Mouse (Mus musculus): Measurements from ENCODE around the gene Slfn2. TPM values are rescaled to one million over a fixed set of nuclear protein-coding genes. Genes with fewer than 3 reads are reported as not detected.

Slfn2 gene
- total RNA-seq, 1 experiment from 2014 or later = 4.1 TPM

DNA sequence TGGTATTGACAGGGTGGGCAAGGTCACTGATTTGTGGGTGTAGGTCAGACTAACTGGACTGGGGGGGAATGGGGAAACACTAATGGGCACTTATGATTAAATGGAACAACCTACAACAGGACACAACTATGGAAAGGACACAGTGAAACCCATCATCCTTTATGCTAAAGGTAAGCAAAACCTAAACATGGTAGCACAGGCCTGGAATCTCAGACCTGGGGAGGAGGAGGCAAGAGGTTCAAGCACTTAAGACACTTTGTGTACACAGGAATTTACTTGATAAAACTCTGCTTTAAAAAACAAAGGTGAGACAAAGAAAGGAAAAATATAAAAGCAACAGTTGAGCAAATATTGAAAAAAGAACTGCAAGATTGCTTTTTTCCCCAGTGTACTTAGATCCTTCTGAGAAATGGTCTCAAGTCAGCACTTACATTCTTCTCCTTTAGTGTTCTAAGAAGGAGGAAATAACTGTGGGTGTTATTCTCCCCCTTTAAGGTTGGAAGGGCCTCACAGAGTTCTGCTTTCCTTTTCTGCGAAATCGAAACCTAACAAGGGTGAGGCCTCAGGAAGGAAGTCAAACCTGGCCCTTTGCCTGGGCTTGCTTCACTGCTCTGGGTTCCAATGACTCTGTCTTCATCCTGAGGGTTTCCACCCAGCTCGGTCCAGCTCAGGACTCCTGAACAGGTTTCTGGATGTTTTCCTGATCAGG is 13.0 kb downstream of the Slfn2 start:
- DNase-seq = peak; percentile 76

- DNase-seq = no peak
These were observed 13.7 kb downstream of the Slfn2 start for GRCm38 (mm10) chr11:83078423-83079140.

DNA sequence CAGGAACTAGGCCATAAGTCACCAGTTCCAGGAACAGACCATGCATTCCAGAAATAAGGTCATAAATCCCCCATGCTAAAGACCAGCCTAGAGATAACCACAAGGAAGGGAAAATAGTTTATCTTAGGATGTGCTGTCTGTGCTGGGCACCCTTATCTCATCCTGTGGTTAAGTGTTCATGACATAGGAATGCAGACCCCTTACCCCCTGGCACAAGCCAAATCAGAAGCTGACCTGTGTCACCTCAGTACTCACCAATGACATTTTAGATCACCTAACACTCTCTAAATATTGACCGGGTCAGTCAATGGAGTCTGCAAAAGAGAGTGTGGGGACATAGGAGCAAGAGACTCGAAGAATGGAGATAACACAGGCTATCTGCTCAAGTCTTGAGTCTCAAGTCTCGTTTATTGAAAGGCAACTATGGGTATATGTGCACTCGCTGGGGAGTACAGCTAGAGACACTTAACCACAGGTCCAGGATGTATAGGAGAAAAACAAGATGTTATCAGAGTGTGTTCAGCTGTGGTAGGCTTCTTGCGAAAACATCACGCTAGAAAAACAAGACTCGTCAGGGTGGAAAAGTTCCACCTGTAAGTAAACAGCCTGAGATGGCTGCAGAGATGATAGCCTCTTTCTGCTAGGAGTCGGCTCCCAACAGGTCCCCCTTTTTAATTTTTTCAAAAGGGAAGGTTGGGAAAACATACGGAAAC is 14.7 kb downstream of the Slfn2 start:
- no peak for DNase-seq

DNA sequence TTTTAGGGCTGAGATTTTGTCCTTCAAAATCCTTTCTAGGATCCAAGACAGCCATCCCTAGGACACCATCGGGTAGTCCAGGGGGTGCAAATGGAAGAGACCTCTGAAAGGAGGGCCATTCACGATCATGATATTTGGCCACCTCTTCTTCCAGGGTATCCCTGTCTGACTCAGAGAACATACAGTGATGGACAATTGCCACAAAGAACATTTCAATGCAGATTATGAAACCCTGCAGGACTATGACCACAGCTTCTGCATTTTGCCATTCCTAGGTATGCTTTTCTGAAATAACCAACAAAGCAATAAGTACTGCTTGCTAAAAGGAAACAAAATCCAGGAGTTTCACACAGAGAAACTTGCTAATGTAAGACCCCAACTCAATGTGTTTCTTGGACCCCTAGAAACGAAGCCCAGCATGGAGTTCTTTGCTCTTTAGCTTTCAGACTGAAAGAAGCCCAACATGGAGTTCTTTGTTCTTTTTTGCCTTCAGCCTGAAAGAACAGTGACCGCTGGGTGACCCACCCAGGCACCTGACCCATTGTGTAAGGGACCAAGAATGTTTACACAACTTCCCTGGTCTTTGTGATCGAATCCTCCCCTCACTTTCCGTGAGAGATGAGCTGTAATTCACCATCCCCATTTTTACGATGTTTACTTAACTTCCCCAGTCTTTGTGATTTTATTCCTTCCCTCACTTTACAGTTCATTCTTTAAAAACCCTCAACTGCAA is 18.0 kb downstream of the Slfn2 start:
- no peak for DNase-seq

- DNase-seq = no peak
These were observed 19.2 kb downstream of the Slfn2 start for GRCm38 (mm10) chr11:83084161-83084560.

DNA sequence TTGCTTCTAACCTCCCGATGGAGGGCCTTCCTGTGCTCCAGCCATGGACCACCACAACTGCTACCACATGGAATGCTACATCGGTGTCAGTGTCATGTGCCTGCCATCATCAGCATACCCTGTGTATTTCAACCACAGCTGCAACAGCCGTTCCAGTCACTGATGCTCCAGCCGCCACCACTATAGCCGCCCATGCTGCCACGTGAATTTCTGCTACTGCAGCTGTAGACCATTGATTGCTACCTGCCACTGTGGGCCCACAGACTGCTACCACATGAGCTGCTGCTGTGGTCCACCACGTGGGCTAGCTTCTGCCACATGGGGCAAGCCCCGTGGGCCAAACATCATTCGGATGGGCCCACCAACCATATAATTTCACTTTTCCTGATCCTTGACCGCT is 19.8 kb downstream of the Slfn2 start:
- DNase-seq = no peak

- peak; percentile 34 for DNase-seq
These were observed 50.2 kb downstream of the Slfn2 start for GRCm38 (mm10) chr11:83115138-83115537.

GRCm38 (mm10) chr11:83116597-83117227 is 51.8 kb downstream of the Slfn2 start, which contains the start of gene Slfn1:
Slfn1 (plus strand) TSS chr11:83116849.
- no peak for DNase-seq

DNA sequence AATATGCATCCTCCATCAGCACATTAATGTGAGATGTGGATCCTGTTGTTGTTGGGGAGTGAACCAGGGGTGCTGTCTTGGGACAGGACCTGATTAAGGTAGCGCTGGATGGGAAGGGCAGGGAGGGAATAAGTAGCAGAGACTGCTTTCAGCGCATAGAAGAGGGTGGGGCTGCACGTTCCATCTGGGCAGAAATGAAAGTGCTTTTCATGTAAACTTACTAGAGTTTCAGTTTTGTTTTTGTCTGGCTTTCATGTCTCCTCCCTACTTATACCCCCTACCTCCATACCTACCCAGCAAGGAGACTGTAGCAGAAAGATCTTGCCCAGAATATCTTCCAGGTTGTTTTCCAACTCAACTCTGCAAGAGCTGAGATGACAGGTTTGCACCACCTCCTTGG is 53.1 kb downstream of the Slfn2 start:
- DNase-seq = no peak

Small RNAs within 50 kb of the gene (microRNA-seq; reads per million reads assigned to microRNA genes)
- 0 reads per million in 2 experiments for gene Gm27598

Other genes starting within 250 kb of the Slfn2 start
- 7.8 and 11.8 TPM in 2 replicates for gene Rffl, start 193.9 kb upstream of the Slfn2 start, total RNA-seq (2021)
- 15.0 and 15.4 TPM in 2 replicates for gene Rad51d, start 174.5 kb upstream of the Slfn2 start, total RNA-seq (2021)
- gene Fndc8, start 173.0 kb upstream of the Slfn2 start, total RNA-seq (2021) = 0.15 and 0.23 TPM in 2 replicates
- gene Nle1, start 156.7 kb upstream of the Slfn2 start, total RNA-seq (2021) = 17.7 and 26.5 TPM in 2 replicates
- 18.7 and 24.2 TPM in 2 replicates for gene Unc45b, start 154.6 kb upstream of the Slfn2 start, total RNA-seq (2021)
- 56.2 and 66.5 TPM in 2 replicates for gene Slfn5, start 113.8 kb upstream of the Slfn2 start, total RNA-seq (2021)
- 10.8 and 10.9 TPM in 2 replicates for gene Slfn9, start 73.3 kb upstream of the Slfn2 start, total RNA-seq (2021)
- gene Slfn8, start 44.3 kb upstream of the Slfn2 start, total RNA-seq (2021) = 0.93 and 2.1 TPM in 2 replicates
- gene Slfn1, start 51.7 kb downstream of the Slfn2 start, total RNA-seq (2021) = 0.48 and 5.3 TPM in 2 replicates
- gene Slfn4, start 110.1 kb downstream of the Slfn2 start, total RNA-seq (2021) = 0.22 and 0.30 TPM in 2 replicates
- gene Slfn3, start 126.2 kb downstream of the Slfn2 start, total RNA-seq (2021) = 3.8 and 4.2 TPM in 2 replicates
- 0.41 and 2.7 TPM in 2 replicates for gene Slfn14, start 221.6 kb downstream of the Slfn2 start, total RNA-seq (2021)
- gene Ap2b1, start 233.9 kb downstream of the Slfn2 start, total RNA-seq (2021) = 86.9 and 98.4 TPM in 2 replicates
- gene Pex12, start 237.5 kb downstream of the Slfn2 start, total RNA-seq (2021) = 15.1 and 16.2 TPM in 2 replicates